Mouse (Mus musculus): ENCODE measurements around the gene Wbp11. TPM values are rescaled to one million over a fixed set of nuclear protein-coding genes. Genes with fewer than 3 reads are reported as not detected.

The Wbp11 gene
- total RNA-seq, 4 experiments from 2014 or later: 44.7 to 49.8 (median 45.5) TPM

DNA sequence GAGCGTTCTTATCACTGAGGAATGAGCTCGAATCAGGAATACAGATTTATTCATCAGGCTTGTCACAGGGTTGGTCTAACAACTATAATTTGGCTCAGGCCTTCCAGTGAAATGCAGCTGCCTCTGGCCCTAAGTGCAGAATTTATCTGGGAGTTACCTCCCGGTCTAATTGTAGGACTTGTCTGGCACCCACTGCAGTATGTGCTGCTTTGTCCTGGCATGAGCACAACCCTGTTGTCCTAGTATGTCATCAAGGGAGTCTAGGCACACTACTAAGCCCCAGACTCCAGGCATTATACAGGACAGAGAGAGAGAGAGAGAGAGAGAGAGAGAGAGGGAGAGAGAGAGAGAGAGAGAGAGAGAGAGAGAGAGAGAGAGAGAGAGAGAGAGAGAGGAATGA lies 9.3 kb upstream of the Wbp11 start:
- DNase-seq (ENCODE audit: low spot score in 2 of 2): no peak

DNA sequence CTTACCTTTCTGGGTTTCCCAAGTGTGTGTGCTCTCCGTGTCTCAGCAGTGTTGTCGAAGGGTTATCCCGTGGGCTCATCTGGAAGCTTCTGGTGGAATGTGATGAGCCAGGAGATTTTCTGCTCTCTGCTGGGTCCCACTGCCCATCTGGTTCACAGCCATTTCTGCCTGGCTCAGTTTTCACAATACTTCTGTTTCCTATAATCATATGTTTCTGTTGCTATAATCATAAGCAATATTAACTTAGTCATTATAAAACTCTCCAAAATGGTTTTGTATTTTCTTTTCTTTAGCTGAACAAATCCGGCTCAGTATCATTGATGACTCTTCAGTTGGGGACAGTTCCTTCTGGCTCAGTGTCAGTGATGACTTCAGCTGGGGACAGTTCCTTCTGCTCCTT lies 7.3 kb upstream of the Wbp11 start, which contains the start of gene Smco3:
Gene Smco3 (minus strand): TSS at position 101 of the 400 bp plus-strand sequence.
- no peak for DNase-seq (ENCODE audit: low spot score in 2 of 2)

DNA sequence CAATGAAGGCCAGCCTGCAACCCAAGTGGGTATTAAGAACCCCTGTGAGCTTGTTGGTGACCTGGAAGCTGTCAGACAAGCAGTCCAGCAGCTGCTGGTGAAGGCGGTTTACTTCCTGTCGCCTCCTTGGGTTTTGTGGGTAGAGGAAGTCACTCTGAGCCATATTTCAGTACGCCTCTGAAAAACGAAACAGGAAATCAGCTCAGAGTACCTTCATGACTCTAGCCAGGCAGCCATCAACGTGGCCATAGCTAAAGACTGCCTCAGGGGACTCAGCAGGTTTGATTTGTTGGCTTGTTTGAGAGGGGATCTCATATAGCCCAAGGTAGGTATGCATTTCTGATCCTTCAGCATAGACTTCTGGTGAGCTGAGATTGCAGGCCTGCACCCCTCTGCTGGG lies 3.7 kb upstream of the Wbp11 start:
- no peak for DNase-seq (ENCODE audit: low spot score in 2 of 2)

DNA sequence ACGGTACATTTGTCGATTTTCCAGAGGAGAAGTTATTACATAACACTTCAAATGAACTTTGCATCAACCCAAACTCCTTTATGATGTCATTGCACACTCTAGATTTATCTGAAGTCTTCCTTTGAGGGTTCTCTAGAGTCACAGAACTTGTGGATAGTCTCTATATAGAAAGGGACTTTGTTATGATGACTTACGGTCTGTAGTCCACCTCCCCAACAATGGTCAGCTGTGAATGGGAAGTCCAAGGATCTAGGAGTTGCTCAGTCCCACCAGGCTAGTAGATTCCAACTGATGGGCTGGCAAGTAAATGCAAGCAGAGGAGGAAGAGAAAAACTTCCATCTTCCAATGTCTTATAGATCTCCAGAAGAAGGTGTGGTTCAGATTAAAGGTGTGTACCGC lies 648 bp upstream of the Wbp11 start:
- DNase-seq (ENCODE audit: low spot score in 2 of 2): no peak

DNA sequence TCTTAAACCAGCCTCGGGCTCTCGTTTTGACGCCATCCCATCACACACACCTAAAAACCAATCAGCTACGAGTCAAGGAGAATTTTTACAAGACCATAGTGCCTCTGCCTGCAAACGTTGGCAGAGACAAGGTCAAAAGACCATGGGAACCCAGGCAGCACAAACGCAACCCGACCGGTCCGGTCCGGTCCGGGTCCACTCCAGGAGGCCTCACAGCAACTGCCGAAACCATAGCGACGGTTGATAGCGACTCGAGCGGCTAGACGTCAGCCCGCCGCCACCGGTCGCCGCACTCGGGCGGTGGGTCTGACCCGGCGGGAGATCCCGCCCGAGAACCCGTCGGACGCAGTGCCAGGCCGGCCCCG lies 535 bp downstream of the Wbp11 start, which contains the start of gene BC049715:
Gene BC049715 (plus strand): TSS at position 111 of the 365 bp plus-strand sequence.
- DNase-seq (ENCODE audit: low spot score in 2 of 2): no peak

DNA sequence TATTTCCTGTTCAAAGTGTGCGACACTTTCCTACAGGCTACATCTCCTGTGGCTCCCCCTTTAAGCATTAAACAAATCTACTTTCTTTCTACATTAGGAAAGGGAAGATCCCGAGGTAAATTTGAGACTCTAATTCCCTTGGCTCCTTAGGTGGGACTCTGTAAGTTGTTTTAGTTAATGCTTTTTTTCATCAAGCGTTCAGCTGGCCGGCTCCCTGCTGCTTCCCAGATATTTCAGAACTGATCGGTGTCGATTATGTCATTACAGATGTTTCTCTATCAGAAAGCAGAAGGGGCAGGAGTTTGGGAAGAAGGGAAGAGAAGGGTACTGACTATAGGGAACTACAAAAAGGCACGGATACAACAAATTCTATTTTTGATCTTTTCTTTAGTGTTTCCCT lies 917 bp downstream of the Wbp11 start:
- DNase-seq (ENCODE audit: low spot score in 2 of 2): no peak

DNA sequence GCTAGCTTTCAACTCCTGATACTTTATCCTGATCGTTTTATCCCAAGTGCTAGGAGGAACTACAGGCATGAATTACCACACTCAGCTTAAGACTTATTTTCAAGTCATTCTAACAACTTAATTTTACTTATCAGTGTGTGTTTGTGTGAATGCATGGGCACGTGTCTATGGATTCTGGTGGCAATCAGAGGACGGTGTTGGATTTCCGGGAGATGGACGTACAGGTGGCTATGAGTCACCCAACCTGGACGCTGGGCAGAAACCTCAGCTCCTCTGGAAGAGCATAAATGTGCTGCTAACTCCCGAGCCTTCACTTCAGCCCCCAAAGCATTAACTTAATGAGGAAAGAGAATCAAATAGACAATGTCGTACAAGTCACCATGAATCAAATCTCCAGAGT lies 3.0 kb downstream of the Wbp11 start:
- no peak for DNase-seq (ENCODE audit: low spot score in 2 of 2)

DNA sequence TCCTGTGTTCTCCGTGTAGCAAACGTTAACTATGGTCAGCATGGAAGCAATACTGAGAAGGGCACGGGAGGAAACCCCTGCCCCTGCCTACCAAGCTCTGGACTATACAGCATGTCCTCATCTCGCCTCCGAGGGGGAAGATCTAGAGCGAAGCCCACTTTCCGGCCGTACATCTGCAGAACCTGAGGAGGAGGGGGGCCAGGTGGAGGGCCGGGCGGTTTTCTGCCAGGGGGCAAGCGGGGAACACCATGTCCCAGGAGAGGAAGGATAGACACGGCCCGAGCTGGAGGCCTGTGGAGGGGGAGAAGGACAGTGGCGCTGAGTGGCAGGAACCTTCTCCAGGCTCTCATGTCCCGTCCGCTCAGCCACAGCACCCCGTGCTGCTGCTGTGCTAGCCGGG lies 6.9 kb downstream of the Wbp11 start:
- DNase-seq (ENCODE audit: low spot score in 2 of 2): no peak

DNA sequence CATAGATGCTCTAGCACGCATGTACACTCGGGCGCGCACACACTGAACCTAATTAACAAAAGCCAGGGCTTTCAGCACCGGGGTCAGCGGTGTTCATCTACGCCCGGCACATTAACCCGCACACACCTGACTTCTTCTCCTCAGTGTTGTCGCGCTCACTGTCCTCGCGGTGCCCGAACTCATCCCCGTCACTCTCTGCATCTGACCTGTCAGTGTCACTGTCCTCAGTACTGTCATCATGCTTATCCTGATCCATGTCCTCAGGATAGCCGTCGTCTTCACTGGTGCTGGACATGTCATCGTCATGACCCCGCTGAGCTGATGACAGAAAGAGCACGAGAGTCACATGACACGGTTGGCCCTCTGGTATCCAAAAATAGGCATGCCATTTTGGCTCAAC lies 7.7 kb downstream of the Wbp11 start:
- DNase-seq (ENCODE audit: low spot score in 2 of 2): no peak

DNA sequence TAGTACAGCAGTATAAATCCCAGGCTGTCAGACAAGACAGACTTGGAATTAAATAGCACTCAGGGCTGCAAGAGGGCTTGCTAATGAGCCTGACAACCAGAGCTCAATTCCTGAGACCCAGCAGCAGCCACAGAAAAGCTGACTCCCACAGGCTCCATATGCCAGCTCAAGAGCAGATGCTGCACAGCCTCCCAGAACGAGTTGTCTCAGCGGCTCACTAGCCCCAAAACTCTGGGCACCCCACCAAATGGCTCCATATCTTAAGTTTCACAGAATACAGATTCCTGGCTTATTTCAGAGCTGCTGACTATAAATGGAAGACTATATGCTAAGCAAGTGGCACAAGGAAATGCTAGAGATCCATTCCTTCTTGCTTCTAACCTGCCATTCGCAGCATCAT lies 10.5 kb downstream of the Wbp11 start:
- no peak for DNase-seq (ENCODE audit: low spot score in 2 of 2)

DNA sequence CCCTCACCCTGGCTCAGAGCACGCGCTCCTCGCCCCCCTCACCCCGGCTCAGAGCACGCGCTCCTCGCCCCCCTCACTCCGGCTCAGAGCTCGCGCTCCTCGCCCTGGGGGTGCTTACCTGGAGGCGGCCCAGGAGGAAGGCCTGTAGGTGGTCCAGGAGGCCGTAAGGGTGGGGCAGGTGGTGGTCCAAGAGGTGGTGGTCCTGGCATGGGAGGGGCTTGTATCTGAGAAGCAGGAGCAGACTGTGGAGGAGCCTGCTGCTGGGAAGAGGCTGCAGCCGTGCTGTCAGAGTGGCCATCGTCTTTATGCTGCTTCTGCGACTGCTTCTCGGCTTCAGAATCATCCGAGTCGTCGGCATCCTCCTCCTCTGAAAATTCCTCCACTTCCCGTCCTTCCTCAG lies 11.2 kb downstream of the Wbp11 start:
- DNase-seq (ENCODE audit: low spot score in 2 of 2): no peak

DNA sequence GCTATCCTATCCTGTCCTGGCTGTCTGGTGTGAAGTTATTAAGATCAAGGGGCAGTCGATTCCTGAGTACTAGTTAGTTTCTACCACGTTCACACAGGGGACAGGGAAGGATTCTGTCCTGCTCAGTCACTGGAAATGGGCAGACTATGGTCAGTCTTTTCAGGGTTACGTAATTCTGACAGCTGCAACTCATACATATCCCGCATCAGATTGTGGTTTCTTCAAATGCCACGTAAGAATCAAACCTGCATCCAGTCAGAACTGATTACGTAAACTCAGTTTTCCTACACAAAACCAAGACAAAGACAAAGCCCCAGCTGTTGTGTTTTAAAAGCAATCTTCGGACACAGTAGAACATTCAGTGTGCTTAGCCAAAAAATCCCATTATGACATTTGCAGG lies 12.7 kb downstream of the Wbp11 start:
- no peak for DNase-seq (ENCODE audit: low spot score in 2 of 2)

DNA sequence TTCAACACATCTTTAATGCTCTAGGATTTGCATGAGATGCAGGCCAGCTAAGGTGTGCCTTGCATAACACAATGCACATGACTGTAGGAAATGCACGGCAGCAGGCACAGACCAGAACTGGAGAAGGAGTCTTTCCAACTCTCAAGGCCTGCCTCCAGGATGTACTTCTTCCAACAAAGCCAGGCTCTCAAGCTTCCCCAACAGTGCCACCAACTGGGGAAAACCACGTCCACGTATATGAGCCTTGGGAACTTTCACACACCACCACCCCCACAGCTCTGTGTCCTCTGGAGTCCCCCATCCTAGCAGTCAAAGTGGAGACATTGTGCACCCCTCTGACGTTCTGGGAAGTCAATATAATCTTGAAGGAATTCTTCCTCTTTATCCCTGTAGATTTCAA lies 14.9 kb downstream of the Wbp11 start:
- no peak for DNase-seq (ENCODE audit: low spot score in 2 of 2)

DNA sequence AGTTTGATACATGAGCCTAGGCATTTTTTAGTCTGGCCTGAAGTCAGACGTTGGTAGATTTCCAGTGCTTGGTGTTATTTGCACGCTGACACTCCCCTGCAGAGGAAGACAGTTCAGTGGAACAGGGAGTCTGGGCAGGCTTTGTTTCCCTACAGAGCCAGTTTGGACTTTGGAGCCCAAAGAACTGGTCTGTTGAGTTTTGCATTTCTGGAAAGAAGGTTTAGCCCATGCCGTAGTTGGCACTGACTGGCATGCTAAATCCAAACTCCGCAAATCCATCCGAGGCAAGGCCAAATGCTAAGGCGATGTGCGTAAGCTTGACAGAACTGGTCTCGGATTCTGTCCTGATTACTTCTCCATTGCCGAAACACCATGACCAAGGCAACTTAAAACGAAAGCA lies 16.8 kb downstream of the Wbp11 start:
- no peak for DNase-seq (ENCODE audit: low spot score in 2 of 2)

DNA sequence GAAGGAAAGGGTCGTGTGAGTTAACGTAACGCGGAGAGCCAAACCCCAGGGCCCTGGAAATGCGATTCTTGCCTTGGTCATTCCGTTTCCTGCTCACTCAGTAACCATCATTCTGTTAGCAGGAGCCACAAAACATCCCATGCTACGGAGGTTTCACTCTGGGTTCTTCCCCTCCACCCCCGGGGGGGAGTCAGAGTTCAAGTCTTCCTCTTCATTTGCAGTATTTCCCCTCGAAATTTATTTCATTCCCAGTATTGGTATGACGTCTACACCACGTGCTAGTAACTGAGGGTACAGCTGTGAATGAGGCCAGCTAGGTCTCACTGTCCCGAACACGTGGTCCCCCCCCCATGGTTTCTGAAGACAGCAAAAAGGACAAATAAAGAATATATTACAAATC lies 18.4 kb downstream of the Wbp11 start:
- no peak for DNase-seq (ENCODE audit: low spot score in 2 of 2)

DNA sequence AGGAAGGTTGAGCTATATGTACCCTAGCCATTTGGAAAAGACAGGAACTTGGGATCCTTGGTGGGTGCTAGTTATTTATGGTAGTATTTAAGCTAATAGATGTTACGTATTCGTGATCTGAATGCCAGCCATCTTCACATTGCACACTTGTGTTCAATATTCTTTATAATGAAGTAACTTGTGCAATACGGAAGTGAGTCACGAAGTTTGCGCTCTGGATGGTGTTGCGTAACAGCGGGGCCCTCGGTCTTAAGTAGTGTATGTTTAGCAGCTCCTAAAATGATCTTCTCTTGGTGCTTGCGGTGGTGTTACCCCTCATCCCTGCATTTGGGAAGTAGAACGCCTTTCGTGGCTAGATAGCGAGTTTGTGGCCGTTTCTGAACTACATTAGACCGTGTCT lies 19.0 kb downstream of the Wbp11 start:
- DNase-seq (ENCODE audit: low spot score in 2 of 2): no peak

DNA sequence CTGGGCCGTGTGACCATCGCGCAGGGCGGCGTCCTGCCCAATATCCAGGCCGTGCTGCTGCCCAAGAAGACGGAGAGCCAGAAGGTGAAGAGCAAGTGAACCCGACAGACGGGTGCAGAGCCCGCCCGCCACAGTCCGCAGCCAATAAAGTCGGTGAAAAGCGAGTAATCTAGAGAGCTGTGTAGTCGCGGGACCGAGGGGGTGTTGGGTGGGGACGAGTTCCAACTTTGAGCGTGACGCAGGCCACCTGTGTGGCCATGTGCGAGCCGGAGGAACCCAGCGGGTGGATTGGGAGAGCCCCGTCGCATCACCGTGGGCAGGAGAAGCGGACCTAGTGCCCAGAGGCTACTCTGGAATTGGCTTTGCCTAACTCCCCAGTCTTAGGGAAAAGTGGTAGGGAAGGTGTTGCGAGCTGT lies 19.4 kb downstream of the Wbp11 start:
- DNase-seq (ENCODE audit: low spot score in 2 of 2): no peak

DNA sequence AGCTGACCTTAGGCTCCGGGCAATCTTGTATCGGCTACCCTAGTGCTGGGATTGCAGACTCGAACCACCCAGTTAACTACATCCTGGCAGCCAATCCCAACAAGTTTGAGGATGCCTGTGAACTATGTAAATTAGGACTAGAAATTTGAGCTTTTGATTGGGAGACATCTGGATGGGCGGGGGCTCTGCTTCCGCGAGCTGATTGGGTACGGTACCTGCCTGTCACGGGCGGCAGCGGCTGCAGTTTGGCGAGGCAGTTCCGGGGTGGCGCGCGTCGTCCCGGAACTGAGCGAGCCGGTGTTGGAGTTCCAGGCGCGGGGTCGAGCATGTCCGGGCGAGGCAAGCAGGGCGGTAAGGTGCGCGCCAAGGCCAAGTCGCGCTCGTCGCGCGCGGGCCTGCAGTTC lies 20.0 kb downstream of the Wbp11 start, which contains the start of gene H2afj:
Gene H2afj (plus strand): TSS at position 231 of the 404 bp plus-strand sequence.
- peak; percentile 95 to 96 for DNase-seq (ENCODE audit: low spot score in 2 of 2)

DNA sequence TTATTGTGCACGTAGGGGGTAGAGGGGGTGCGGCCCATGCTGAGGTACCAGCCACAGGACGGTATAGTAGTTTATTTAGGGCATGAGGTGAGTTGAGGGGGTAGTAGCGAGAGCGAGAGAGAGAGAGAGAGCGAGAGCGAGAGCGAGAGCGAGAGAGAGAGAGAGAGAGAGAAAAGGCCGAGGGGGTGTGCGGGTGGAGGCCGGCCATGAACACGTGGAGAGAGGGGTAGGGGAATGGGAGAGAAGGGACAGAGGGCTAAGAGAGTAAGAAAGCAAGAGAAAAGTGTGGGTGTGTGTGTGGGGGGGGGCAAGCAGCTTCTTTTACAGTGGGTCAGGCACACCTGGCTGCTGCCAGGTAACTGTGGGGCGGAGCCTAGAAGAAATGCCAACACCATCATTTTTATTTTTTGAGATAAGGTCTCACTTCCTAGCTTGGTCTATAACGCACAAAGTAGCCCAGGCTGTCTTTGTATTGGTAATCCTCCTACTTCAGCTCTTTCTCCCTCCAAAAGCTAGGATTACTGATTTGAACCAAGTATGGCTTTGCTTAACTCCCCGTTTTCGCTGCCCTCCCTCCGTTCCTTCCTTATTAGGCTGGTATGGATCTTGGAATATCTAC lies 20.5 kb downstream of the Wbp11 start:
- DNase-seq (ENCODE audit: low spot score in 2 of 2): no peak

DNA sequence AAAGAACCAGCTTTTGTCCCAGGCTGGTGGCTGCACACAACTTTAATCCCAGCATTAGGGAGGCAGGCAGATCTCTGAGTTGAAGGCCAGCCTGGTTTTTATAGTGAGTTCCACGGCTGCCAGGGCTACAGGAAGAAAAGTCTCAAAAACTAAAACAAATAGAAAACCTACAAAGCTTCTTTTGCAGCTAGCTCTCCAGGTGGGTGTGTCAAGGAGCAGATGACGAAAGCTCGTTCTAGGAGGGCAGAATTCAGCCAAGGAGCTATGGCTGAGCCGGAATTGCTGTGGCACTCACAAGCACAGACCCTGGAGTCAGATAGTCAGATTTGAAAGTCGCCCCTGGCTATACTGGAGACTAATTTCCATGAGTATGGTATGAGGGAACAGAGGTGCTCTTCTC lies 21.2 kb downstream of the Wbp11 start:
- DNase-seq (ENCODE audit: low spot score in 2 of 2): no peak

DNA sequence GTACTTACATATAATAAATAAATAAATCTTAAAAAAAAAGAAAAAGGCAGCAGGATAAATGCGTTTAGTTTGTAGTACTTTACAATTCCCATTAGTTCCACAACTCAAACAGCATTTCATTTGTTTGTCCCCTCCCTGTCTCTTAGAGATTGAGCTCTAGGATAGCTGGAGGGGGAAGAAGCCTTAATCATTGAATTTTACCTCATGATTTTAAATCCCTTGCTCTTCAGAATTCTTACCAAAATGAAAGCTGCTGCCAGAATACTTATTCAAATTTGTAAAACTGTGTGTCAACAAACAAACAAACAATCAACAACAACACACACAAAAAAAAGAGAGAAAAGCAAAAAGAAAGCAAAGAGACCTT lies 22.6 kb downstream of the Wbp11 start:
- DNase-seq (ENCODE audit: low spot score in 2 of 2): no peak

DNA sequence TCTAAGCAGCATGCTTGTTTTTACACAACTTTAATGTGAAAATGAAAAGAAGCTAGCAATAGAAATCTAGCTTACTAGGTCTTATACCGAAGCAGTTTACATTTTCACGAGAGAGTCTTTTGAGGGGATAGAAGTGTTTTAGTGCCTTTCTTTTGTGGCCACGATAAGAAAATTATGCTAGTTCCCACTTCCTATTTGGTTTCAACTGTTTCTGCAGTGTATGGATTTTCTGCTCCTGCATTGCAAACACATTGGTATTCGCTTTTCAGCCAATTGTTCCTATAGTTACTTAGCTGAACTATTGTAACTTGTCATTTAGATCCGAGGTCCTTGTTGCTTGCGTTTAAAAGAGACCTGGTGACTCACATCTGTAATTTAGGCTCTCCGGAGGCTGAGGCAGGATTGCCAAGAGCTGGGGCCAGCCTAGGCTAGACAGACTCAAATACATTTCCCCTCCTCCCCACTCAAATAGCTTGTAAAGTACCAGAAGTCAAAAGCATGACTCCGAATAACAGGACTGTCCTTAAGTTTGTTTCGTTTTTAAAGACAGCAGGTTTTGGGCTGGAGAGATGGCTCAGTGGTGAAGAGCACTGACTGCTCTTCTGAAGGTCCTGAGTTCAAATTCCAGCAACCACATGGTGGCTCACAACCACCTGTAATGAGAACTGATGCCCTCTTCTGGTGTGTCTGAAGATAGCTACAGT lies 23.2 kb downstream of the Wbp11 start:
- DNase-seq (ENCODE audit: low spot score in 2 of 2): no peak
